Mouse (Mus musculus): ENCODE data around the gene Gm5475. TPM values are rescaled to one million over a fixed set of nuclear protein-coding genes. Genes with fewer than 3 reads are reported as not detected.
A peak's percentile ranks its signal among the peaks of the same experiment; 100 is the strongest.

Gm5475 gene
- polyA plus RNA-seq, 1 experiment = 0.02 TPM

DNA sequence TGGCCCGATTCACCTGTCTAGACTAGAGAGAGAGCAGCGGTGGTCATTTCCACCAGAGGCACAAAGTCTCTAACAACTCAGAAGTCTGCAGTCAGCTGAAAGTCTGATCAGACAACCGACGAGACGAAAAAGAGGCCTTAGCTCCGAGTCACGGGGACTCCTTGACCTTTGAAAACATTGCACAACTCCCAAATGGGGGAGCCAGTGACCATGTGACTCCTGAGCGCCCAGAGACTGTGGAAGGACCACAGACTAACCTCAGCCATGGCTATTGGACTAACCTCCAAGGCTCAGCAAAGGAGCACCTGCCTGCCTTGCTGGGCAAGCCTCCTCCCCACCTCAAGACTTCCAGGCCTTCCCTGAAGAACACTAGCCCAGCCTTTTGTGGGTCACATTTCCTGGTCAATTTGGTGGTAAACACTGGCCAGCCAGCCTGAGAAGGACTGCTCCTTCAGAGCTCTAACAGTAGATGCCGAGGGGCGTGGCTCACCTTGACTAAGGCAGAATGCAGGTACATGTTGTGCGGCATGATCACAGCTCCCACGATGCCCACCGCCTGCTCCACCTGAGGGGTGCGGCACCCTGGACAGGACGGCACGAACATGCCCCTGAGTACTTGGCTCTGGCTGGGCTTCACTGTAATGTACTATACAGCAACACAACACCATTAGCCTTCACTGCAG is 18.5 kb upstream of the Gm5475 start:
- peaks cover 83% of the 10 kb centered on the region for H3K36me3 ChIP-seq (ENCODE audit: control insufficient read depth, insufficient read depth)
- H3K79me2 ChIP-seq (ENCODE audit: control insufficient read depth, insufficient read depth) = no peaks in the 10 kb centered on the region
- no peak for TF ChIP-seq USF1 (IDR thresholded peaks at IDR 0.05; ENCODE audit: low read depth)
- TF ChIP-seq MAX (IDR thresholded peaks at IDR 0.05) = no peak
- no peak for TF ChIP-seq MYOD1 (IDR thresholded peaks at IDR 0.05; ENCODE audit: control insufficient read depth, insufficient read length, low read depth)
- TF ChIP-seq FOSL1 (IDR thresholded peaks at IDR 0.05; ENCODE audit: insufficient read depth, low read length, poor library complexity, severe bottlenecking) = no peak
- no peak for TF ChIP-seq CEBPB (IDR thresholded peaks at IDR 0.05; ENCODE audit: low read depth)
- no peak for TF ChIP-seq CTCF (IDR thresholded peaks at IDR 0.05; ENCODE audit: control insufficient read depth, insufficient read depth, insufficient read length)
- no peak for TF ChIP-seq MYOG (IDR thresholded peaks at IDR 0.05; ENCODE audit: control insufficient read depth, extremely low read depth, insufficient read length)
- H3K4me3 ChIP-seq (ENCODE audit: insufficient read depth, poor library complexity, severe bottlenecking) = no peak overlapping the region
- H3ac ChIP-seq (ENCODE audit: control insufficient read depth, insufficient read length, low read depth) = no peak overlapping the region
- no peaks in the 10 kb centered on the region for H3K27me3 ChIP-seq (ENCODE audit: control insufficient read depth, insufficient read depth, insufficient read length)
- H3K79me3 ChIP-seq (ENCODE audit: low read depth) = no peaks in the 10 kb centered on the region

- Histone ChIP-seq H3K79me3 (ENCODE audit: low read depth) (peaks cover 8% of the 10 kb centered on the region), H3ac (ENCODE audit: control insufficient read depth, insufficient read length, low read depth) (no peak overlapping the region), H3K27me3 (ENCODE audit: control insufficient read depth, insufficient read depth, insufficient read length) (no peaks in the 10 kb centered on the region), H3K4me3 (ENCODE audit: insufficient read depth, poor library complexity, severe bottlenecking) (no peak overlapping the region), H3K79me2 (ENCODE audit: control insufficient read depth, insufficient read depth) (peaks cover 13% of the 10 kb centered on the region), H3K36me3 (ENCODE audit: control insufficient read depth, insufficient read depth) (peaks cover 66% of the 10 kb centered on the region)
- TF ChIP-seq MYOD1 (IDR thresholded peaks at IDR 0.05; ENCODE audit: control insufficient read depth, insufficient read length, low read depth) = no peak
- TF ChIP-seq CEBPB (IDR thresholded peaks at IDR 0.05; ENCODE audit: low read depth) = no peak
- TF ChIP-seq USF1 (IDR thresholded peaks at IDR 0.05; ENCODE audit: low read depth) = no peak
- TF ChIP-seq FOSL1 (IDR thresholded peaks at IDR 0.05; ENCODE audit: insufficient read depth, low read length, poor library complexity, severe bottlenecking) = no peak
- TF ChIP-seq MAX (IDR thresholded peaks at IDR 0.05) = no peak
- TF ChIP-seq MYOG (IDR thresholded peaks at IDR 0.05; ENCODE audit: control insufficient read depth, extremely low read depth, insufficient read length) = no peak
- TF ChIP-seq CTCF (IDR thresholded peaks at IDR 0.05; ENCODE audit: control insufficient read depth, insufficient read depth, insufficient read length) = no peak
Observed at GRCm38 (mm10) chr15:100406088-100406487, 15.9 kb upstream of the Gm5475 start.

DNA sequence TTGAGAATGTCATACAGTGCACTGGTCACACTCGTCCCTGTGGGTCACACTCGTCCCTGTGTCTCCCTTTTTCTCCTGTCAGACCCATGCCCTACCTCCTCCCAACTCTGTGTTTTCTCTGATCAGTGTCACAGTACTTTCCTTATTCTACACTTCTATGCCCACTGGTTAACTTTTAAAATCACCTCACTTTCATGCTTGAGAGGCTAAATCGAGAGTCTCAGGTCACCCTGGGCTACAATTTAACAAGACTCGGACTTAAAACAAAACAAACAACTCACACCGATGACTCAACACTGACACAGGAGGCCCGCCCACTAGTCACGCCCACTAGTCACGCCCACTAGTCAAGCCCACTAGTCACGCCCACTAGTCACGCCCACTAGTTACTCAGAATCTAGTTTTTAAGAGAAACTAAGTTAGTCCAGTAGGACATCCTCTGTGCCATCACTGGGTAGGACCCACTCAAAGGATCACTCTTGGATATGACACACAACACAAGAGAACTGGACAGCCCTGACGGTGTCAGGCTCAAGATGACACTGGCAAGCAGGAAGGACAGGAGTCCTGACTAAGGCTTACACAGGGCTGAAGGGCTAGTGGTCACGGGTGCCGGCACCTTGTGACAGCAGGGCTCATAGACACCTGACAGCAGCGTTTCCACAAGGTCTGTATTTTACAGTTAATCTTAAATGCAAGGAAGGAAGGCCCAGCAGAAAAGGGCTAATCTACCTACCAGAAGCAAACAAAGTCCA is 10.9 kb upstream of the Gm5475 start:
- H3ac ChIP-seq (ENCODE audit: control insufficient read depth, insufficient read length, low read depth) = no peak overlapping the region

DNA sequence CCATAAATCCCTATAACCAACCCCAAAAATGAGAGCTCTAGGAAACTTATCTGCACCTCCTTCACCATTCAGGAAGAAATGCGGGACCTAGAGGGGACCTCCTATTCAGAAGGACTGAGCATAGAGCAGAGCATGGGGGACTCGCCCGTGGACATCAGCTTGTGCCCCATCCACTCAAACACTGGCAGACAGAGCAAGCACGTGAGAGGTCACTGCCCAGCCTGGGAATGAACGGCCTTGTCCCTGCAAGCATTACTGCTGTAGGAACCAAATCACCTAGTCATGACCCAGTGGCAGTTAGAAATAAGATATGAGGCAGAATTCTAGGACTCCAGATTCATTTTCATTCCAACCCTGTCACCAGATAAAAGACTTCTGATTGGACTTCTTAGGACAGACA is 10.2 kb upstream of the Gm5475 start:
- no peak for TF ChIP-seq CTCF (IDR thresholded peaks at IDR 0.05; ENCODE audit: control insufficient read depth, insufficient read depth, insufficient read length)
- TF ChIP-seq MAX (IDR thresholded peaks at IDR 0.05) = no peak
- TF ChIP-seq USF1 (IDR thresholded peaks at IDR 0.05; ENCODE audit: low read depth) = no peak
- Histone ChIP-seq H3K79me3 (ENCODE audit: low read depth) (peaks cover 31% of the 10 kb centered on the region), H3K36me3 (ENCODE audit: control insufficient read depth, insufficient read depth) (peaks cover 17% of the 10 kb centered on the region), H3ac (ENCODE audit: control insufficient read depth, insufficient read length, low read depth) (no peak overlapping the region), H3K27me3 (ENCODE audit: control insufficient read depth, insufficient read depth, insufficient read length) (no peaks in the 10 kb centered on the region), H3K79me2 (ENCODE audit: control insufficient read depth, insufficient read depth) (peaks cover 70% of the 10 kb centered on the region), H3K4me3 (ENCODE audit: insufficient read depth, poor library complexity, severe bottlenecking) (no peak overlapping the region)

More for the DNA sequence above, 10.9 kb upstream of the Gm5475 start:
- H3K79me3 ChIP-seq (ENCODE audit: low read depth) = peaks cover 31% of the 10 kb centered on the region
- TF ChIP-seq MYOG (IDR thresholded peaks at IDR 0.05; ENCODE audit: control insufficient read depth, extremely low read depth, insufficient read length) = no peak
- TF ChIP-seq MAX (IDR thresholded peaks at IDR 0.05) = peak; percentile 44
- TF ChIP-seq MYOD1 (IDR thresholded peaks at IDR 0.05; ENCODE audit: control insufficient read depth, insufficient read length, low read depth) = no peak
- TF ChIP-seq CEBPB (IDR thresholded peaks at IDR 0.05; ENCODE audit: low read depth) = no peak
- TF ChIP-seq CTCF (IDR thresholded peaks at IDR 0.05; ENCODE audit: control insufficient read depth, insufficient read depth, insufficient read length) = no peak
- TF ChIP-seq FOSL1 (IDR thresholded peaks at IDR 0.05; ENCODE audit: insufficient read depth, low read length, poor library complexity, severe bottlenecking) = no peak
- no peak overlapping the region for H3K4me3 ChIP-seq (ENCODE audit: insufficient read depth, poor library complexity, severe bottlenecking)
- H3K36me3 ChIP-seq (ENCODE audit: control insufficient read depth, insufficient read depth) = peaks cover 20% of the 10 kb centered on the region
- no peaks in the 10 kb centered on the region for H3K27me3 ChIP-seq (ENCODE audit: control insufficient read depth, insufficient read depth, insufficient read length)
- peaks cover 63% of the 10 kb centered on the region for H3K79me2 ChIP-seq (ENCODE audit: control insufficient read depth, insufficient read depth)

DNA sequence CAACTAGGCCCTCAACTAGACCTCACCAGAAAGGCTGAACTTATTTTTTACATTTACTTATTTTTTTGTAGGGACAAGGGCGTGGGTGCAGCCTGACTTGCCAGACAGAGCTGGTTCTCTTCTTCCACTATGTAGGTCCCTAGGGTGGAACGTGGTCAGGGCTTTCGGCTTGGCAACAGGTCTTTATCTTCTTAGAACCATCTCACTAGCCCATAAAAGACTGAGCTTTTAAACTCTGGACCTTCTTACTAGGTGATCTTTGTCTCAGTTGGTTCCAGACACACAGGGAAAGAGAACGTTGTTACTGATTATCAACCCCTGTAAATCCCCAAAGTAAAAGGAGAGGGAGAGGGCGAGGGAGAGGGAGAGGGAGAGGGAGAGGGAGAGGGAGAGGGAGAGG is 8.6 kb upstream of the Gm5475 start:
- Histone ChIP-seq H3K79me2 (ENCODE audit: control insufficient read depth, insufficient read depth) (peaks cover 85% of the 10 kb centered on the region), H3ac (ENCODE audit: control insufficient read depth, insufficient read length, low read depth) (no peak overlapping the region), H3K79me3 (ENCODE audit: low read depth) (peaks cover 45% of the 10 kb centered on the region), H3K27me3 (ENCODE audit: control insufficient read depth, insufficient read depth, insufficient read length) (no peaks in the 10 kb centered on the region), H3K36me3 (ENCODE audit: control insufficient read depth, insufficient read depth) (peaks cover 17% of the 10 kb centered on the region), H3K4me3 (ENCODE audit: insufficient read depth, poor library complexity, severe bottlenecking) (no peak overlapping the region)
- TF ChIP-seq FOSL1 (IDR thresholded peaks at IDR 0.05; ENCODE audit: insufficient read depth, low read length, poor library complexity, severe bottlenecking) = no peak
- no peak for TF ChIP-seq CEBPB (IDR thresholded peaks at IDR 0.05; ENCODE audit: low read depth)
- no peak for TF ChIP-seq MYOD1 (IDR thresholded peaks at IDR 0.05; ENCODE audit: control insufficient read depth, insufficient read length, low read depth)
- no peak for TF ChIP-seq MYOG (IDR thresholded peaks at IDR 0.05; ENCODE audit: control insufficient read depth, extremely low read depth, insufficient read length)

Data from C2C12 (cell line).